Mouse (Mus musculus): ENCODE measurements around the gene Olfr1056.

Gene Olfr1056

DNA sequence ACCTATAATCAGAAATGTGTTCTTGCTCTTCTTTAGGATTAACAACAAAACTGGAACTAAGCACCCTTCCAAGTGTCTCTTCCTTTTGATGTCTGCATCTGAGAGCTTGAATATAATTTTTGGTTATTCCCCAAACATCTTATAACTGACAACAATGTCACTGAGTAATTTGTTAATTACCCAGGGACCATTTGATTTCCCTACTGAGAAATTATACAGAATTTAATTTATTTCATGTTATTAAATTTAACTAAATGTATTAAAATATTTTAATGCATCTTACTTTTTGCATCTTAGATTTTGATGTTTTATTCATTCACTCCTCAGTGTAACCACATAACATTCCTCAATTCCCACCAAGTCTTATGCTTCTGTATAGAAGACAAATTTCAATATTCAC, at the start of gene Olfr1056:
Gene Olfr1056 (minus strand): TSS at position 101 of the 400 bp plus-strand sequence.

DNA sequence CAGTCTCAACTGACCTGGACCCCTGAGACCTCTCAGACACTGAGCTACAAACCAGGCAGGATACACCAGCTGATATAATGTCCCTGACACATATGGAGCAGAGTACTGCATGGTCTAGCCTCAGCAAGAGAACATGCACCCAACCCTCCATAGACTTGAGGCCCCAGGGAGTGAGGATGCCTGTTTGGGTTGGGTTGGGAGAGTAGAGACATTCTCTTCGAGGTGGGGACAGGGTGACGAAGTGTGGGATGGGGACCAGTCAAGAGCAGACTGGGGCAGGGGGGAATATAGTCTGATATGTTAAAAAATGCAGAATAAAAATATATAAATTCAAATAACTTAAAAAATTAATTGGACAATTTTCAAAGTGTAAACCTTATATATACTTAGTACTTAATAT, 32.8 kb upstream of the Olfr1056 start:
- whole genome bisulfite sequencing, result 94% methylated on average over 2 of the region's 2 CpGs

DNA sequence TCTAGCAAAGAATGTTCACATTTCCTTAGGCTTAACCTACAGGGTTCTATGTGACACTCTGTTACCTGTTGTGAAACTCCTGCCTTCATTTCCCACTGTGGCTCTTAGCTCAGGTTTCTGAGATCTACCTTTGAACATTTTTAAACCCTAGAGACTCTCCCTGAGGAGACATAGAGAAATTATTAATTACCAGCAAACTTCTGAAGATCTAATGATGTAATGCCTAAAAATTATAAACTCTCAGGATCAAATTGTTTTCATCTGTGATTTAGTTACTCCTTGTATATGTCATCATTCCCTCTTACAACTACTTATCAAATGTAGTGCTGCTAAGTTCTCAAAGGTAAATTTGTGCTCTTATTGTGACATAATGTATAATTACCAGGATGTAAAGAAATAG, 26.2 kb upstream of the Olfr1056 start, which contains the start of gene Olfr1058:
Gene Olfr1058 (minus strand): TSS at position 101 of the 400 bp plus-strand sequence.

DNA sequence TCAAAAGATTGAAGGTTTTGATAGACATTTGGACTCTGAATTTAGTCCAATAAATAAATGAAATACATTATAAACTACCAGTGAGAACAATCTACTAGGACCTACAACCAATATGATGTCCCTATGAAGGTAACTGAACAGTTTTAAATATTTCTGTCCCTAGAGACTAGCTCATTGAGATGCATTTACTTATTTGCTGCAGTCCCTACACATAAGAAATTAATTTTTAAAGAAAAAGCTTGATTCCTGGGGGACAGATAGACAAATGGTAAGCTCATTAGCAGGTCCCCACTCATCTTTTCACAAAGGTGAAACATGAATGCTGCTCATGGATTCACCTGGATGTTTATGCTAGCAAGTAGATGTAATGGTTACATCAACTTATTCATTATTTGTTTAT, 16.0 kb upstream of the Olfr1056 start, which contains the start of gene Olfr1057:
Gene Olfr1057 (minus strand): TSS at position 101 of the 400 bp plus-strand sequence.

DNA sequence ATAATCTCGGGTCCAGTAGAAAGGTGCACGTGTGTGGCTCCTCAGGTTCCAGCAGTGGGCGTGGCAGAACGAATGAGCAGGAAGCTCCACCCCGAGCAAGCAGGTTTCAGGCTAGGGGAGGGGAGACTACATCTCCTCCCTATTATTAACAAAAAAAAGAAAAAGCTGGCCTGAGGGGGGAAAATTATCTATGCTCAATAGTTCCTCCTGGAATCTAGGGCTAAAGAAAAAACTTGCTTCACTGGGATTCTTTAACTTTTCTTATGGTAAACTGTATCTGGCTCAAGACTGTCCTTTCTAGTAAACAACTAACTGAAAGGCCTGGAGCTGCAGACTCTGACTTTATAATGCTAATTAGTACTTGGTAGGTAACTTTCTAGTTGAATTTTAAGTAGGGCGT, 4.1 kb upstream of the Olfr1056 start:
- WGBS, result 88% methylated on average over 2 of the region's 6 CpGs

DNA sequence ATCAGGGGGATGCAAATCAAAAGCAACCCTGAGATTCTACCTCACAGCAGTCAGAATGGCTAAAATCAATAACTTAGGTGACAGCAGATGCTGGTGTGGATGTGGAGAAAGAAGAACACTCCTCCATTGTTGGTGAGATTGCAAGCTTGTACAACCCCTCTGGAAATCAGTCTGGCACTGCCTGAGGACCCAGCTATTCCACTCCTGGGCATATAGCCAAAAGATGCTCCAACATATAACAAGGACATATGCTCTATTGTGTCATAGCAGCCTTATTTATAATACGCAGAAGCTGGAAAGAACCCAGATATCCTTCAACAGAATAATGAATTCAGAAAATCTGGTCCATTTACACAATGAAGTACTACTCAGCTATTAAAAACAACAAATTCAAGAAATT, 10.5 kb downstream of the Olfr1056 start:
- 47% methylated on average over 1 of the region's 1 CpGs for WGBS

DNA sequence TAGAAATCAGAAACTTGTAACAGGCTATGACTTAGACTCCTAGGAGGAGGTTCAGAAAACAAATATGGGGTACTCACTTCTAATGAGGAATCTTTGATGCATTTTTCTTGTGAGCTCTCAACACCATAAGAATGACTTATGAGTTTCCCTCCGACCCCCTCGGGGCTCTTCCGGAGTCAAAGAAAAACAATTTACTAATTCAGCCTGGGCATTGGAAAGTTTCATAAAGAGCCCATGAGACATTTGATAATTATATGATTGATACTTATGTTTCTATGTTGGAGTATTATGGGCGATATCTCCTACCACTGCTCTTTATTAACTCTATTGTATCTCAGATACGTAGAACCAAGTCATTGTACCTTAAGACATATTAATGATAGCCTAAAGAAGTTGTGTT, 12.1 kb downstream of the Olfr1056 start, which contains the start of gene Olfr1055:
Gene Olfr1055 (minus strand): TSS at position 101 of the 400 bp plus-strand sequence.
- 94% methylated on average over 5 of the region's 5 CpGs for WGBS

DNA sequence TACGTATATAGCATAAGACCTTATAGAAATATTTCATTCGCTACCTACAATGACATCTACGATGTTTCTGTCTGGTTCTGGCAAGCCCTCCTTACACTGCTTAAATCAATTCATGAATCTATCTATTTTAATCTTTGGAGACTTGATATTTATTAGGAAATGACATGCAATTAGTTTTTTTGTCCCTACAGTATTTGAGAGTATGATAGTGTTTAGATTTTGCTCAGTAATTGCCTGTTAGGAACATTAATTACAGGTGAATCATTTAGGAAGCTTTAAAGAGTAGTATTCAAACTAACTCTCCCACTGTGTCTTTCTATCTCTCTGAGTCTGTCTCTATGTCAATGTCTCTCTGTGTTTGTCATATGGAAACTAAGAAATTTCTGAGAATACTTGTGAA, 26.9 kb downstream of the Olfr1056 start, which contains the start of gene Olfr1054:
Gene Olfr1054 (minus strand): TSS at position 101 of the 400 bp plus-strand sequence.
- 88% methylated on average over 3 of the region's 3 CpGs for WGBS

DNA sequence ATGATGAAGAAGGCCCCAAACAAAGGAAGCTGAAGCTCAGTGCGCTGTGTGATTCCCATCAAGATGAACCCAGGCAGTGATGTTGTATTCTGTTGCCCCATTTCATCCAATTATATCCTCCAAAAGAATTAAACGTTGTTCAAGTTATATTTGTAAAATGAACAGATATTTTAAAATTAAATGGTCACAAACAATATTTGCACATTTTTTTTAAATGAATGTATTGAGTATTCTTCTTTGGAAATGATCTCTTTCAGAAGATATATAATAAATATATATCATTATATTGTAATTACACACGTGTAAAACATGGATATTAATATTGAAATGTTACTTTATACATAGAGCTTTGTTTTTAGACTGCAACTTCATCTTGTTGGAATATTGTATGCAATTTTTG, 47.1 kb downstream of the Olfr1056 start, which contains the start of gene Olfr1053:
Gene Olfr1053 (minus strand): TSS at position 101 of the 400 bp plus-strand sequence.
- whole genome bisulfite sequencing, result 59% methylated on average over 3 of the region's 3 CpGs

Data from cerebral cortex, adult 2 months (tissue).